Mouse (Mus musculus): ENCODE data around the gene Arhgef16. TPM values are rescaled to one million over a fixed set of nuclear protein-coding genes. Genes with fewer than 3 reads are reported as not detected.
A peak's percentile ranks its signal among the peaks of the same experiment; 100 is the strongest.

Gene Arhgef16
- polyA plus RNA-seq, 1 experiment from 2014 or later, result 0.64 TPM

DNA sequence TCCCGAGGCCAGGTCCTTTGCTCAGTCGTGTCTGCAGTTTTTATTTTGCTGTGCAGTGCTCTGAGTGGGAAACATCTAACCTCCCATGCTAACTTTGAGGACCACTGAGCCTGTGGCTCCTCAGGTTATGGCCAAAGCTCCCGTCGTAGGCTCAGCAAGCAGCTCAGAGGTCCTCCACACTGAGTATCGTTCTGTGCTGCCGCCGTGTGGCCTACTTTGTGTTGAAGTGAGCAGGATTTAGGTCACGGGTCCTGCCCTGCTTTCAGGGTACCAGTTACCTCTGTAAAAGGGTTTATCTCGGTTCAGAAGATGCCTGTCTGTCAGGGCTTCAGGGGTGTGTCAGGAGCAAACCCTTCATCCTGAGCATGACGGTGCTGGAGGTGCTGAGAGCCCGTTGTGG is 60.9 kb downstream of the Arhgef16 start:
- no peak for ATAC-seq (ENCODE audit: low FRiP score)
- H3K9me3 ChIP-seq, result no peaks in the 10 kb centered on the region
- WGBS, result 66% methylated on average over 11 of the region's 11 CpGs
- no peak overlapping the region for H3K27ac ChIP-seq
- no peaks in the 10 kb centered on the region for H3K27me3 ChIP-seq
- peaks cover 15% of the 10 kb centered on the region for H3K4me1 ChIP-seq
- no peaks in the 10 kb centered on the region for H3K36me3 ChIP-seq (replicated peaks)
- H3K4me3 ChIP-seq (replicated peaks), result no peak overlapping the region
- H3K9ac ChIP-seq, result no peak overlapping the region
- no peak overlapping the region for H3K4me2 ChIP-seq

DNA sequence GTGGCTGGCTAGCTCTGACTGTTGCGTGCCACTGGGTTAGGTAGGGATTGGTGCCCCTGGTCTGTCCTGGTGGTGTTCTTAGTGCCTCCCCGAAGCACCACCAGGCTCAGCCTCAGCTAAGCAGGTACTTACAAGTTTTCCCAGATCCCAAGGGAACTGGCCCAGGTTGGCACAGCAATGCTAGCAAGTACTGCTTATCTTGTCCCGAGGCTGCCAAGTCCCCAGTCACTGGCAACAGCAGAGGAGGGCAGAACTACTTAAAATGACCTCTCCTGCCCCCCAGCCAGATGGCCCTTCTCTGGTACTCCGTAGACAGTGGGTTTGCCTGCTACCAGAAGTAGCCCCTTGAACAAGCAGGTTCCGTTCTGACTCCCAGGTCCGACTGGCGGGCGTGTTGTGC is 62.3 kb downstream of the Arhgef16 start:
- no peaks in the 10 kb centered on the region for H3K36me3 ChIP-seq (replicated peaks)
- peaks cover 15% of the 10 kb centered on the region for H3K4me1 ChIP-seq
- no peak overlapping the region for H3K4me2 ChIP-seq
- WGBS, result 89% methylated on average over 8 of the region's 8 CpGs
- H3K27me3 ChIP-seq, result no peaks in the 10 kb centered on the region
- no peak overlapping the region for H3K9ac ChIP-seq
- H3K4me3 ChIP-seq (replicated peaks), result no peak overlapping the region
- H3K27ac ChIP-seq, result no peak overlapping the region
- no peaks in the 10 kb centered on the region for H3K9me3 ChIP-seq
- no peak for ATAC-seq (ENCODE audit: low FRiP score)

DNA sequence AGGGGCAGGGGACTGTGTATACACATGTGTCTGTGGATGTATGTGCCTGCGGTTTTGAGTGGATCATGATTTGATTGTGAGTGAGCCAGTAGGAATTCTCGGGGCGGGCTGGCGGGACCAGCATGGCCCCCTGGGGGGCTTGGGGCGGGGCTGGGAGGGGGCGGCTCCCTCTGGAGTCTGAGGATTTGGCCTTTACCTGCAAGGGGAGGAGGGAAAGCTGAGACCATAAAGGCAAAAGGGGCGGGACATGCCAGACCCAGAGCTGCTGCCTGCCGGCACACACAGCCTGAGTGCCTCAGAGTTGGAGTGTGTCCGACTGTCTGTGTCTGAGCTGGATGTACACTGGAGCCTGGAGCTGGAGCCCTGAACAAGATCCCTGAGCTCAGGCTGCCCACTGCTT is 64.2 kb downstream of the Arhgef16 start:
- H3K4me3 ChIP-seq (replicated peaks), result peak overlapping the region; percentile 12; the same call in 1 of the 2 replicates
- peak overlapping the region; percentile 47 for H3K4me2 ChIP-seq
- H3K9ac ChIP-seq, result peak overlapping the region; percentile 44
- H3K36me3 ChIP-seq (replicated peaks), result no peaks in the 10 kb centered on the region
- 2% methylated on average over 9 of the region's 9 CpGs for WGBS
- no peaks in the 10 kb centered on the region for H3K9me3 ChIP-seq
- H3K4me1 ChIP-seq, result peaks cover 15% of the 10 kb centered on the region
- peak overlapping the region; percentile 13; the same call in 1 of the 2 replicates for H3K27ac ChIP-seq
- H3K27me3 ChIP-seq, result no peaks in the 10 kb centered on the region
- no peak for ATAC-seq (ENCODE audit: low FRiP score)

DNA sequence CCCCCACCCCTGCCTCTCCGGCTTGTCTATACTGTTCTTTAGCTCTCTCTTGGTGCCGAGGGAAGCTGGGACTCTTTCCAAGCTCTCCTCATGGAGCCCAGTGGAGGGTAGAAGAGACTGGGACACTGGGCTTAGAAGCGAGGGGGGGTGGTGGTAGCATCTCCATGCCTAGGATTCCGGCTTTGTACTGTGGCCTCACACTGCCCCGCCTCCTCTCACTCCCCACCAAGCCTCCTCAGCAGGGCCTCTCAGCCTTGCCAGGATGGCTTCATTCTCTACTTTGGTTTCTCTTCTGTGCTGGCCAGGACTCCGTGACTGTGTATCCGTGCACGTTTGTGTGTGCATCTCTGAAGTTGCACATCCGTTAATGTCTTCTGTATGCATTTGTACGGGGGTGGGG is 64.6 kb downstream of the Arhgef16 start:
- Histone ChIP-seq H3K9me3 (no peaks in the 10 kb centered on the region), H3K27me3 (no peaks in the 10 kb centered on the region), H3K4me2 (peak overlapping the region; percentile 47), H3K36me3 (replicated peaks) (no peaks in the 10 kb centered on the region), H3K9ac (peak overlapping the region; percentile 44), H3K27ac (no peak overlapping the region), H3K4me1 (peaks cover 15% of the 10 kb centered on the region), H3K4me3 (replicated peaks) (peak overlapping the region; percentile 12; the same call in 1 of the 2 replicates)
- 7% methylated on average over 10 of the region's 10 CpGs for WGBS
- peak; percentile 61; the same call in 1 of the 2 replicates for ATAC-seq (ENCODE audit: low FRiP score)

DNA sequence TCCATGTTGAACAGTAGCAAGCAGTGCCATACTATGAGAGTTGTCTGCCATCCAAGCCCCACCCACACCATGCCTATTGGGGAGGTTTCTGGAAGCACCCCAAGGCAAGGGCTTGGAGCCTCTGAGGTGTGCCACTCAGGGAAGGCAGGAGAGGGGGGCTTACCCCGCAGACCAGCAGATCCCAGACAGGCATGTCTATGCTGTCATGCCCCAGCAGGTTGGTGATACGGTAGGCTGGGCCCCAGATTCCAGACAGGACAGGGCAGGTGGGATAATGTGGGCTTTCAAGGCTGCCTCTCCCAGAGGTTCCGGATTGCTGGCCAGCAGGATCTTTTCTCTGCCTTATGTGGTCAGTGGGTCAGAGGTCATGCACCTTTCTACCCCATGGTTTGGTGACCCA is 65.5 kb downstream of the Arhgef16 start:
- Histone ChIP-seq H3K9ac (no peak overlapping the region), H3K9me3 (no peaks in the 10 kb centered on the region), H3K27me3 (no peaks in the 10 kb centered on the region), H3K4me1 (peaks cover 20% of the 10 kb centered on the region), H3K27ac (no peak overlapping the region), H3K4me3 (replicated peaks) (no peak overlapping the region), H3K4me2 (no peak overlapping the region), H3K36me3 (replicated peaks) (no peaks in the 10 kb centered on the region)
- 58% methylated on average over 3 of the region's 3 CpGs for WGBS
- ATAC-seq (ENCODE audit: low FRiP score), result no peak

DNA sequence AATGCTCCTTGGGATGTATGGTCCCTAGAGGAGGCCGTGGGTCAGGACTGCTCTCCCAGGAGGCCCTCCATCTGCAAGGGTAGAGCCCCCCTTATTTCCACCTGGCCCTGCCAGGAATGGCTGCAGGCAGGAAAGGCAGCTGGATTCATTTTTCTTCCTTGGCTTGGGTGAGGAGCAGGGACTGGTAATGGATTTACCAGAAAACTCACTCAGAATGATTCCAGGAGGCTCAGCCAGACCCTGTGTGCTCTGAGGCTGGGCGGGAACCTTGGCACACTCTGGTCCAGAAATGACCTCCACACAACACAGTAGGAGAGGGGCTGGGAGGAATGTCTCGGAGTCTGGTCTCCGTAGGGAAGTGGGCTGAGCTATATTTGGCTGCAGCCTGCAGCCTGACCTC is 69.2 kb downstream of the Arhgef16 start:
- 80% methylated on average over 4 of the region's 4 CpGs for WGBS
- Histone ChIP-seq H3K9me3 (no peaks in the 10 kb centered on the region), H3K27ac (no peak overlapping the region), H3K4me3 (replicated peaks) (no peak overlapping the region), H3K9ac (no peak overlapping the region), H3K36me3 (replicated peaks) (no peaks in the 10 kb centered on the region), H3K4me1 (peaks cover 17% of the 10 kb centered on the region), H3K4me2 (no peak overlapping the region), H3K27me3 (no peaks in the 10 kb centered on the region)
- no peak for ATAC-seq (ENCODE audit: low FRiP score)

DNA sequence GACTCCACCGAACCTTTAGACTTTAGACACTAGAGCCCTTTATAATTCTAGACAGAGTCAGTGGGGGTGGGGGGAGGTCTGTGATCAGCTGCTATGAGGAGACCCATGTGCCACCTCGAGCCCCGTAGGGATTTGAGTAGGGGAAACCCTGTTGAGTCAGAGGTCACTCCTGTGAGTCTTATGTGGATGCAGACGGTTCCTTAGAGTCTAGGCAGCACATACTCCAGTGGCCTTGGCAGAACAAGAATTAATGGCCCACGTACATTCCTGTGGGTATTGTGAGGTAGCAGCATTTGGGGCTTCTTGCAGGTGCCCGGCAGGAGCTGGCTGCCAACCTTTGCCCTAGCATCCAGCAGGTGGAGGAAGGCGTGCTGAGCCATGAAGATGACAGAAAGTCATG is 70.1 kb downstream of the Arhgef16 start:
- ATAC-seq (ENCODE audit: low FRiP score), result no peak
- Histone ChIP-seq H3K9me3 (no peaks in the 10 kb centered on the region), H3K27ac (no peak overlapping the region), H3K4me3 (replicated peaks) (no peak overlapping the region), H3K4me1 (0 out of 2 replicates have a peak, but pooled peaks cover 8% of the 10 kb centered on the region), H3K36me3 (replicated peaks) (no peaks in the 10 kb centered on the region), H3K4me2 (no peak overlapping the region), H3K27me3 (no peaks in the 10 kb centered on the region), H3K9ac (no peak overlapping the region)
- WGBS, result 89% methylated on average over 7 of the region's 7 CpGs

DNA sequence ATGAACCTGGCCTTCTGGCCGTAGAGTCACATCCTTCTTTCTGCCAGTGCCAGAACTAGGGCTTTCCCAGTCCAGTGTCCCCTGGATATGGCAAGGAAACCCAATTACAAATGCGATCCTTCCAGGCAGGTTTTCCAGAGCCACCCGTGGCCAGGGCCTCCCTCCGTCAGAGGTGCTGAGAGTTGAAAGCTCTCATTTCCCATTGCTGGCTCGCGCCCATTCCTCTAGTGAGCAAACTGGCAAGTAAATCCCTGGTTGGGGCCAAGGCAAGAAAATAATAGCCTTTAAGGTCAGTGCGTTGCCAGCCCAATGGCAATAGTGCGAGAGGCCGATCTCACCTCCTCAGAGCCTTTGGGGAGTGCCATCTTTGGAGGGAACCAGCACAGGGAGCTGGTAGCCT is 71.9 kb downstream of the Arhgef16 start:
- Histone ChIP-seq H3K27me3 (no peaks in the 10 kb centered on the region), H3K4me2 (no peak overlapping the region), H3K9me3 (no peaks in the 10 kb centered on the region), H3K36me3 (replicated peaks) (no peaks in the 10 kb centered on the region), H3K27ac (no peak overlapping the region), H3K9ac (no peak overlapping the region), H3K4me1 (peaks cover 13% of the 10 kb centered on the region; the same call in 1 of the 2 replicates), H3K4me3 (replicated peaks) (no peak overlapping the region)
- 97% methylated on average over 9 of the region's 9 CpGs for WGBS
- no peak for ATAC-seq (ENCODE audit: low FRiP score)

Other genes starting within 250 kb of the Arhgef16 start
- 9.0 and 9.1 TPM in 2 replicates for gene Trp73, start 161.5 kb downstream of the Arhgef16 start, polyA plus RNA-seq (2016; fragmentation: Nextera tagmentation; extraction: Ambion mirVana)
- gene Wrap73, start 159.3 kb downstream of the Arhgef16 start, polyA plus RNA-seq (2016; fragmentation: Nextera tagmentation; extraction: Ambion mirVana), result 52.0 and 54.6 TPM in 2 replicates
- gene Tprgl, start 141.0 kb downstream of the Arhgef16 start, polyA plus RNA-seq (2016; fragmentation: Nextera tagmentation; extraction: Ambion mirVana), result 127 and 131 TPM in 2 replicates
- gene Megf6, start 130.9 kb downstream of the Arhgef16 start, polyA plus RNA-seq (2016; fragmentation: Nextera tagmentation; extraction: Ambion mirVana), result 19.9 and 21.7 TPM in 2 replicates
- gene B230104I21Rik, start 34.5 kb upstream of the Arhgef16 start, polyA plus RNA-seq (2016; fragmentation: Nextera tagmentation; extraction: Ambion mirVana), result 0.23 TPM in 1 of 2 replicates, not detected in the other